Mouse (Mus musculus) myocyte (in vitro differentiated cells): ENCODE measurements around the gene Dcakd.

ENCODE experiments used
- MYOG ChIP-seq, 3 experiments: IDR thresholded peaks; one replicate each; pipeline ENCODE4 v1.6.1; 2011; ENCODE audit warnings: control low read depth in 2 of 3, low read depth in 2 of 3, mild to moderate bottlenecking in 2 of 3; ENCODE audit not compliant: insufficient read length in 2 of 3, control insufficient read depth in 1 of 3, insufficient read depth in 1 of 3
- TCF12 ChIP-seq: IDR thresholded peaks from one replicate; pipeline ENCODE4 v1.6.1; 2011; ENCODE audit warnings: mild to moderate bottlenecking, control low read depth; ENCODE audit not compliant: poor library complexity, insufficient read depth, severe bottlenecking

GRCm38 (mm10) chr11:103049611-103050010 lies 21.5 kb upstream of the Dcakd start:
- TF ChIP-seq MYOG (IDR thresholded peaks at IDR 0.05; ENCODE audit: control insufficient read depth in 1 of 3, insufficient read depth in 1 of 3, insufficient read length in 2 of 3, low read depth in 2 of 3) (peak in 1 of 3 experiments; percentile 62), TCF12 (peak; percentile 62)
